Mouse (Mus musculus) spleen, postnatal 14 days (tissue): Measurements from ENCODE around the gene Rtp4.

Experiments used
- DNase-seq, 2 experiments: peaks; one replicate each; pipeline ENCODE4 v3.0.0; 2021 to 2022; ENCODE audit warnings: low spot score in 2 of 2

Rtp4 gene

GRCm38 (mm10) chr16:23515766-23516165 lies 4.3 kb upstream of the Rtp4 start:
- DNase-seq = no peak

- DNase-seq = no peak
These were observed 3.5 kb upstream of the Rtp4 start for GRCm38 (mm10) chr16:23516606-23517005.

- DNase-seq = no peak
These were observed 2.9 kb upstream of the Rtp4 start for GRCm38 (mm10) chr16:23517230-23517629.

GRCm38 (mm10) chr16:23517754-23518566 lies 2.1 kb upstream of the Rtp4 start:
- no peak for DNase-seq

- DNase-seq = no peak
These were observed 1.3 kb upstream of the Rtp4 start for GRCm38 (mm10) chr16:23518567-23519369.

GRCm38 (mm10) chr16:23519771-23520170 lies 320 bp upstream of the Rtp4 start:
- no peak for DNase-seq

- DNase-seq = no peak
These were observed 1.0 kb downstream of the Rtp4 start for GRCm38 (mm10) chr16:23521092-23521491.

GRCm38 (mm10) chr16:23522081-23522480 lies 2.0 kb downstream of the Rtp4 start:
- DNase-seq = no peak

- DNase-seq = no peak
These were observed 9.1 kb downstream of the Rtp4 start for GRCm38 (mm10) chr16:23529186-23529585.

- no peak for DNase-seq
These were observed 13.6 kb downstream of the Rtp4 start for GRCm38 (mm10) chr16:23533707-23534106.

- no peak for DNase-seq
These were observed 21.0 kb downstream of the Rtp4 start for GRCm38 (mm10) chr16:23541046-23541445.

- no peak for DNase-seq
These were observed 22.8 kb downstream of the Rtp4 start for GRCm38 (mm10) chr16:23542866-23543265.

- no peak for DNase-seq
These were observed 24.3 kb downstream of the Rtp4 start for GRCm38 (mm10) chr16:23544361-23544760.

GRCm38 (mm10) chr16:23547783-23548182 lies 27.7 kb downstream of the Rtp4 start:
- DNase-seq = no peak

GRCm38 (mm10) chr16:23550346-23550980 lies 30.4 kb downstream of the Rtp4 start:
- DNase-seq = peak in 1 of 2 experiments; percentile 36

- no peak for DNase-seq
These were observed 31.0 kb downstream of the Rtp4 start for GRCm38 (mm10) chr16:23550981-23551582.

GRCm38 (mm10) chr16:23554673-23555072 lies 34.6 kb downstream of the Rtp4 start:
- DNase-seq = no peak

GRCm38 (mm10) chr16:23557195-23557594 lies 37.1 kb downstream of the Rtp4 start:
- no peak for DNase-seq

- DNase-seq = no peak
These were observed 37.6 kb downstream of the Rtp4 start for GRCm38 (mm10) chr16:23557669-23558068.

GRCm38 (mm10) chr16:23568369-23568958 lies 48.4 kb downstream of the Rtp4 start:
- no peak for DNase-seq

GRCm38 (mm10) chr16:23574561-23574960 lies 54.5 kb downstream of the Rtp4 start:
- DNase-seq = no peak
